Mouse (Mus musculus): ENCODE measurements around the gene Rnf167. TPM values are rescaled to one million over a fixed set of nuclear protein-coding genes. Genes with fewer than 3 reads are reported as not detected.
A peak's percentile ranks its signal among the peaks of the same experiment; 100 is the strongest.

The Rnf167 gene
- total and polyA plus RNA-seq, 3 experiments: 23.5 to 31.7 (median 25.5) TPM

DNA sequence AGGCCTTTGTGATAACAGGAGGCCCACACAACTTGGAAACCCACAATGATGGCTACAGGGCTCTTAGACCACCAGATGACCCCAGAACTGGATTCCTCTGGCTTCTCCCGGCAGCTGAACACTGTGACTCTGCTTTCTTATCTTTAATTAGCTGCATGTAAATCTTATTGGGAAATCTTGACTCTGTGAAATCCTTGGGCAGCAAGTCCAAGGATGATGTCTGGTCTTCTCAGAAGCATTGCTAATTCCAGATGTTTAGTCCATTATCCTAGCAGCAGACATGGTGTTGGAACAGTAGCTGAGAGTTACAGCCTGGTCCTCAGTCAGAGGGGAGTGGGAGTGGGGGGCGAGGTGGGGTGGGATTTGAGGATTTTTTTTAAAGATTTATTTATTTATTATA is 18.6 kb upstream of the Rnf167 start:
- H3K4me1 ChIP-seq (ENCODE audit: control insufficient read depth in 1 of 2, insufficient read depth in 2 of 2): peaks cover 0 to 8% of the 10 kb centered on the region in 2 experiments; a peak in 2 of 4 replicates
- dilution Hi-C loops (cut with MboI; ENCODE audit: extremely low pct_ligation_motif_present, extremely low pct_unique_long_range_greater_than_20kb, low sequenced_read_pairs) (no loop called here), in situ Hi-C loops (cut with MboI; ENCODE audit: low pct_ligation_motif_present, low pct_unique_long_range_greater_than_20kb, low sequenced_read_pairs) (no loop called here)
- H3K9ac ChIP-seq (ENCODE audit: insufficient read depth, low read depth): no peak overlapping the region
- H3K4me3 ChIP-seq (replicated peaks in 1 of 3; ENCODE audit: low read depth in 2 of 3, low read length in 2 of 3, poor library complexity in 1 of 3): no peak overlapping the region
- no peak for TF ChIP-seq PAX5 (IDR thresholded peaks at IDR 0.05; ENCODE audit: low read length)
- no peak for TF ChIP-seq JUN (IDR thresholded peaks at IDR 0.05; ENCODE audit: insufficient read depth, low read depth, low read length)
- TF ChIP-seq MXI1 (IDR thresholded peaks at IDR 0.05; ENCODE audit: low read depth, low read length): no peak
- no peak for TF ChIP-seq USF2 (conservative IDR thresholded peaks at IDR 0.05; ENCODE audit: low read depth, low read length)
- no peak for TF ChIP-seq RAD21 (IDR thresholded peaks at IDR 0.05; ENCODE audit: low read depth, low read length)
- TF ChIP-seq EP300 (IDR thresholded peaks at IDR 0.05; ENCODE audit: low read length): no peak
- TF ChIP-seq E2F4 (IDR thresholded peaks at IDR 0.05; ENCODE audit: insufficient replicate concordance, low read depth, low read length): no peak
- no peak for TF ChIP-seq CHD2 (IDR thresholded peaks at IDR 0.05; ENCODE audit: low read length)
- no peak for TF ChIP-seq MAZ (IDR thresholded peaks at IDR 0.05; ENCODE audit: low read depth, low read length)
- TF ChIP-seq MEF2A (IDR thresholded peaks at IDR 0.05; ENCODE audit: borderline replicate concordance, low read depth, low read length): no peak
- no peak for TF ChIP-seq POLR2AphosphoS2 (IDR thresholded peaks at IDR 0.05; ENCODE audit: low read depth, low read length)
- no peak for TF ChIP-seq NRF1 (IDR thresholded peaks at IDR 0.05; ENCODE audit: low read depth, low read length)
- TF ChIP-seq NELFE (IDR thresholded peaks at IDR 0.05; ENCODE audit: low read depth, low read length): no peak
- no peak for TF ChIP-seq MAX (IDR thresholded peaks at IDR 0.05; ENCODE audit: low read length)
- no peak for TF ChIP-seq CHD1 (IDR thresholded peaks at IDR 0.05; ENCODE audit: low read depth, low read length)
- no peak for TF ChIP-seq CTCF (conservative IDR thresholded peaks at IDR 0.05 in 1 of 2, IDR thresholded peaks at IDR 0.05 in 1 of 2; ENCODE audit: low read depth in 2 of 2, low read length in 2 of 2)
- no peak for TF ChIP-seq GABPA (IDR thresholded peaks at IDR 0.05; ENCODE audit: insufficient replicate concordance, low read depth, low read length)
- no peak for TF ChIP-seq ELF1 (IDR thresholded peaks at IDR 0.05; ENCODE audit: low read depth, low read length)
- no peak for TF ChIP-seq BHLHE40 (IDR thresholded peaks at IDR 0.05; ENCODE audit: low read depth, low read length)
- no peak for TF ChIP-seq ZC3H11A (IDR thresholded peaks at IDR 0.05; ENCODE audit: low read depth, low read length)
- no peaks in the 10 kb centered on the region for H3K36me3 ChIP-seq (replicated peaks in 1 of 2; ENCODE audit: control insufficient read depth in 1 of 2, insufficient read depth in 1 of 2, low read length in 1 of 2)
- H3K4me2 ChIP-seq (ENCODE audit: insufficient read depth, low read depth, poor library complexity, severe bottlenecking): no peak overlapping the region
- no peak overlapping the region for H3K27ac ChIP-seq (ENCODE audit: insufficient read depth, low read depth)
- no peak for DNase-seq (ENCODE audit: extremely low read depth)
- no peaks in the 10 kb centered on the region for H3K79me2 ChIP-seq (replicated peaks; ENCODE audit: control insufficient read depth, extremely low read depth, insufficient read depth, poor library complexity, severe bottlenecking)
- H3K9me3 ChIP-seq (replicated peaks; ENCODE audit: low read length): no peaks in the 10 kb centered on the region
- H3K27me3 ChIP-seq (replicated peaks): no peaks in the 10 kb centered on the region

DNA sequence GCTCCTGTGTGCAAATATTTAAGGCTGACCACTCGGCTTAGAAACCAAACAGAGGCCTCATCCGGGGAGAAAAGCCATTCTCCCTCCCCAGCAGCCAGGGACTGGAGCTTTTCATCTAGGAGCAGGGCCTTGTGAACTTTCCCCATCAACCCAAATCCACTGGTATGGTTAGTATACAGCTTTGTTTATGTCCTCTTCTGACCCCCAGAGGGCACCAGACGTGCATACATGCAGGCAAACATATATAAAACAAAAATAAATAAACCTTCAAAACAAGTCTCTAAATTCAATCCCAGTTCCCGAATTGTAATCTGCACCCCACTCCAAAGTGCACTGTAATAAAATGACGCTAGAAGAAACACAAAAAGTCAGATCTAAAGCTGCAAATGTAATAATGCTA is 17.5 kb upstream of the Rnf167 start:
- Histone ChIP-seq H3K4me2 (ENCODE audit: insufficient read depth, low read depth, poor library complexity, severe bottlenecking) (no peak overlapping the region), H3K27me3 (replicated peaks) (no peaks in the 10 kb centered on the region), H3K27ac (ENCODE audit: insufficient read depth, low read depth) (no peak overlapping the region), H3K79me2 (replicated peaks; ENCODE audit: control insufficient read depth, extremely low read depth, insufficient read depth, poor library complexity, severe bottlenecking) (no peaks in the 10 kb centered on the region), H3K4me3 (replicated peaks in 1 of 3; ENCODE audit: low read depth in 2 of 3, low read length in 2 of 3, poor library complexity in 1 of 3) (no peak overlapping the region), H3K9me3 (replicated peaks; ENCODE audit: low read length) (no peaks in the 10 kb centered on the region), H3K36me3 (replicated peaks in 1 of 2; ENCODE audit: control insufficient read depth in 1 of 2, insufficient read depth in 1 of 2, low read length in 1 of 2) (no peaks in the 10 kb centered on the region), H3K4me1 (ENCODE audit: control insufficient read depth in 1 of 2, insufficient read depth in 2 of 2) (peaks cover 0 to 8% of the 10 kb centered on the region in 2 experiments; a peak in 2 of 4 replicates), H3K9ac (ENCODE audit: insufficient read depth, low read depth) (no peak overlapping the region)
- peak; percentile 31 for DNase-seq (ENCODE audit: extremely low read depth)
- dilution Hi-C loops (cut with MboI; ENCODE audit: extremely low pct_ligation_motif_present, extremely low pct_unique_long_range_greater_than_20kb, low sequenced_read_pairs) (no loop called here), in situ Hi-C loops (cut with MboI; ENCODE audit: low pct_ligation_motif_present, low pct_unique_long_range_greater_than_20kb, low sequenced_read_pairs) (no loop called here)
- TF ChIP-seq ZC3H11A (IDR thresholded peaks at IDR 0.05; ENCODE audit: low read depth, low read length) (peak; percentile 50), POLR2AphosphoS2 (IDR thresholded peaks at IDR 0.05; ENCODE audit: low read depth, low read length) (no peak), SIN3A (IDR thresholded peaks at IDR 0.05; ENCODE audit: low read length) (no peak), ZMIZ1 (IDR thresholded peaks at IDR 0.05; ENCODE audit: low read depth, low read length) (no peak), ZKSCAN1 (IDR thresholded peaks at IDR 0.05; ENCODE audit: borderline replicate concordance, low read depth, low read length) (no peak), CTCF (conservative IDR thresholded peaks at IDR 0.05 in 1 of 2, IDR thresholded peaks at IDR 0.05 in 1 of 2; ENCODE audit: low read depth in 2 of 2, low read length in 2 of 2) (peak in 1 of 2 experiments; percentile 70; a peak in 2 of 4 replicates), CHD1 (IDR thresholded peaks at IDR 0.05; ENCODE audit: low read depth, low read length) (no peak), HCFC1 (IDR thresholded peaks at IDR 0.05; ENCODE audit: low read depth, low read length) (no peak), ZNF384 (IDR thresholded peaks at IDR 0.05; ENCODE audit: low read depth, low read length) (no peak), PAX5 (IDR thresholded peaks at IDR 0.05; ENCODE audit: low read length) (no peak), JUN (IDR thresholded peaks at IDR 0.05; ENCODE audit: insufficient read depth, low read depth, low read length) (no peak), RAD21 (IDR thresholded peaks at IDR 0.05; ENCODE audit: low read depth, low read length) (peak; percentile 63), IRF4 (IDR thresholded peaks at IDR 0.05; ENCODE audit: low read depth, low read length) (no peak), MAZ (IDR thresholded peaks at IDR 0.05; ENCODE audit: low read depth, low read length) (no peak), MAX (IDR thresholded peaks at IDR 0.05; ENCODE audit: low read length) (no peak), GABPA (IDR thresholded peaks at IDR 0.05; ENCODE audit: insufficient replicate concordance, low read depth, low read length) (no peak), ETS1 (conservative IDR thresholded peaks at IDR 0.05; ENCODE audit: low read depth, low read length) (no peak), MEF2A (IDR thresholded peaks at IDR 0.05; ENCODE audit: borderline replicate concordance, low read depth, low read length) (no peak), MYC (IDR thresholded peaks at IDR 0.05; ENCODE audit: low read depth, low read length) (no peak), USF1 (IDR thresholded peaks at IDR 0.05; ENCODE audit: low read depth, low read length) (no peak), RCOR1 (conservative IDR thresholded peaks at IDR 0.05; ENCODE audit: low read depth, low read length) (no peak), POLR2A (IDR thresholded peaks at IDR 0.05; ENCODE audit: low read depth, low read length) (no peak), CHD2 (IDR thresholded peaks at IDR 0.05; ENCODE audit: low read length) (no peak), TCF12 (IDR thresholded peaks at IDR 0.05; ENCODE audit: low read depth, low read length) (no peak)

Data from CH12.LX (cell line).